Mouse (Mus musculus) brain, embryonic 14.5 days (tissue): ENCODE measurements at regions not wholly inside any gene's neighbourhood (a gene's known extent, or its start where the extent isn't known, plus 50 kb on each side); places are given as distances from the start of the nearest gene placed in this dataset.

Experiments
- DNase-seq: peaks from one replicate; pipeline ENCODE4 v3.0.0-alpha.2; 2011; ENCODE audit warnings: low read depth
- CTCF ChIP-seq: fragments of 200-500 bp; IDR thresholded peaks from 2 replicates; pipeline ENCODE4 v1.5.1; 2012; ENCODE audit warnings: inconsistent platforms, mild to moderate bottlenecking, moderate library complexity, borderline replicate concordance; ENCODE audit not compliant: insufficient read depth, insufficient read length; ENCODE audit errors: extremely low read depth
- POLR2A ChIP-seq: fragments of 200-500 bp; IDR thresholded peaks from 2 replicates; pipeline ENCODE4 v1.6.1; 2012; ENCODE audit warnings: mild to moderate bottlenecking, inconsistent platforms, borderline replicate concordance; ENCODE audit not compliant: poor library complexity, insufficient read depth, insufficient read length, severe bottlenecking; ENCODE audit errors: extremely low read depth

GRCm38 (mm10) chr2:137168626-137169025, 52.2 kb upstream of the Jag1 start:
- peak; percentile 31 for DNase-seq
- TF ChIP-seq CTCF (no peak), POLR2A (no peak)
